Mouse (Mus musculus): Measurements from ENCODE around the gene Psrc1. TPM values are rescaled to one million over a fixed set of nuclear protein-coding genes. Genes with fewer than 3 reads are reported as not detected.

Gene Psrc1
- total and polyA plus RNA-seq, 3 experiments = 33.7 to 172 (median 122) TPM

DNA sequence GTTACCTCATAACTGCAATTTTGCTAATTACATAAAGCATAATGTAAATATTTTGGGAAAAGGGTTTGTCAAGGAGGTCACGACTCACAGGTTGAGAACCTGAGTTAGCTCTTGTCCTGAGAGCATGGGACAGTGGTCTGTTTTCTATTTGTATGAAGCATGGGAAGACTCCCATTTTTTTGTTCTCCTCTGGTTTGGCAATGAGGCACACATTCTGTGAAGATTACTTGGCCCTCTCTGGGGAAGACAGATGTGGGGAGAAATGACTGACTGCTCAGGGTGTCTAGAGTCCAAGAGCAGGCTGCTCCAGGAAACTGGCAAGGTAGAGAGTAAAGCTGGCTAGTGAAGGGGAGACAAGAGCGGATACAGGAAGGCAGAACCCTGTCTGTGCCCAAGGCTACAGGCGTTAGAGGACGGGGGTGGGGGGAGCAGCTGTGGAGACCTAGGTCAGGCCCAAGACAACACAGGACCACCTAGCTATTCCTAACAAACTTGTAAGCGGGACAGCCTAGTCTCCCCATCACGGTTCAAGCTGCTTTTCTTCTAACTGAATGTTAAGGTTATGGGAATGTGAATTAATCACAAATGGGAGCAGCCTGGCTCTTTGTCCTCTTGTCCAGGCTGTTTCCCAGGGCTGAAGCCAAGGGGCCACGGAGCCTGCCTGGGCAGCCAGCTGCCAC, 41.4 kb downstream of the Psrc1 start:
- TF ChIP-seq GATA1 (IDR thresholded peaks at IDR 0.05; ENCODE audit: borderline replicate concordance, low read length) (no peak), POLR2AphosphoS5 (IDR thresholded peaks at IDR 0.05; ENCODE audit: insufficient replicate concordance, low read depth, low read length) (no peak), GATA2 (IDR thresholded peaks at IDR 0.05; ENCODE audit: borderline replicate concordance, low read depth, low read length) (no peak), TAL1 (conservative IDR thresholded peaks at IDR 0.05; ENCODE audit: low read depth, low read length) (no peak), CTCF (IDR thresholded peaks at IDR 0.05; ENCODE audit: low read depth, low read length) (no peak)
- ATAC-seq (ENCODE audit: extremely low read depth, insufficient number of reproducible peaks, low FRiP score, poor library complexity, severe bottlenecking) = no peak

DNA sequence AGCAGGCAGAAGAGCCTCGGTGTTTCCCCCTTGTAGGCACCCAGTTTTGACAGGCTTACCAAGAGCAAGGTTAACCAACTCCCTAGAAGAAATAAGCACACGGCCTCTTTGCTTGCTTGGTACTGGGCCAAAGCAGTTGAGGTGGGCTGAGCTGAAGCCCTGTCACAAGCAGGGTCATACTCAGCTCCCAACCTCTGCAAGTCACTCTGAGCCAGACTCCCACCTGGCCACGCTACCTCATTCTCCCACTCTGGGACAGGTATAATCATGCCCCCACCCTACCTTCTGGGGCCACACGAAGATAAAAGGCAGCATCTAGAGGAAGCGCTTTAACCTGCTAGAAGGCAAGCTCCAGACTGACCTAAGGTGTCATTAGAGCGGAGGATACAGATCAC, 42.0 kb downstream of the Psrc1 start:
- TF ChIP-seq POLR2AphosphoS5 (IDR thresholded peaks at IDR 0.05; ENCODE audit: insufficient replicate concordance, low read depth, low read length) (no peak), GATA1 (IDR thresholded peaks at IDR 0.05; ENCODE audit: borderline replicate concordance, low read length) (no peak), TAL1 (conservative IDR thresholded peaks at IDR 0.05; ENCODE audit: low read depth, low read length) (no peak), GATA2 (IDR thresholded peaks at IDR 0.05; ENCODE audit: borderline replicate concordance, low read depth, low read length) (no peak), CTCF (IDR thresholded peaks at IDR 0.05; ENCODE audit: low read depth, low read length) (no peak)
- Histone ChIP-seq H3K27me3 (ENCODE audit: insufficient read depth, low read length) (peaks cover 5% of the 10 kb centered on the region; the same call in 1 of the 2 replicates), H3K4me3 (ENCODE audit: low read depth, low read length) (no peak overlapping the region), H3K9me3 (replicated peaks) (no peaks in the 10 kb centered on the region), H3K4me1 (ENCODE audit: insufficient read depth, low read depth, low read length) (peaks cover 12% of the 10 kb centered on the region), H3K36me3 (replicated peaks) (peaks cover 63% of the 10 kb centered on the region)
- ATAC-seq (ENCODE audit: extremely low read depth, insufficient number of reproducible peaks, low FRiP score, poor library complexity, severe bottlenecking) (no peak), DNase-seq (ENCODE audit: low spot score) (no peak)

More for the DNA sequence above, 41.4 kb downstream of the Psrc1 start:
- H3K9me3 ChIP-seq (replicated peaks) = no peaks in the 10 kb centered on the region
- no peak for DNase-seq (ENCODE audit: low spot score)
- peaks cover 5% of the 10 kb centered on the region; the same call in 1 of the 2 replicates for H3K27me3 ChIP-seq (ENCODE audit: insufficient read depth, low read length)
- peaks cover 60% of the 10 kb centered on the region for H3K36me3 ChIP-seq (replicated peaks)
- peaks cover 12% of the 10 kb centered on the region for H3K4me1 ChIP-seq (ENCODE audit: insufficient read depth, low read depth, low read length)
- no peak overlapping the region for H3K4me3 ChIP-seq (ENCODE audit: low read depth, low read length)

DNA sequence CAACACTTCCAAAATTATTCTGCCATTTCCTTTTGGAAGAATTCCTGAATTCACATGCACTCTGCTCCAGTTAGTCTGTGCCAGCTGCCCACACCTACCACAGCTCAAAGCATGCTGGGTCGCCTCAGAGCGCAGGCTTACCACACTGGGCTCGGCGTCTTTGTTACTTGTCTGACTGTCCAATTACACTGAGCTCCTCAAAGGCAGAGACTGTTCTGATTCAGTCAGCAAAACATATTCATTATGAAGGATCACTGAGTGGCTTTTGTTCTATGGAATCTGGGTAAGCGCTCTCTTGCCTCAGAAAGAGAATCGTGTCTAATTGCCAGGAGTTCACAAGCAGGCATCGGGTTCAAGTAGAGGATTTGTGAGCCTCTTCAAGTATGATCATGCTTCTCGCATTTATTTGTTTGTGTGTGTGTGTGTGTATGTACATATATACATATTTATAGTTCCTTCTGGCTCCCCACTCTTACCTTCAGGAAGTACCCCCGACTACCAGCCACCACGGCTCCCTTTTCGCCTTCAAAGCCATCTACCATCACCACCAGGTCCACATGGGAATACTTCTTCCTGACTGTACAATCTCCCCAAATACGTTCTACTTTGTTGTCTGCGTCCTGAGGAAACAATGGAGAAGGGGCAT, 49.0 kb downstream of the Psrc1 start:
- Histone ChIP-seq H3K36me3 (replicated peaks) (peaks cover 98% of the 10 kb centered on the region), H3K27me3 (ENCODE audit: insufficient read depth, low read length) (no peaks in the 10 kb centered on the region), H3K4me3 (ENCODE audit: low read depth, low read length) (no peak overlapping the region), H3K4me1 (ENCODE audit: insufficient read depth, low read depth, low read length) (no peaks in the 10 kb centered on the region; the same call in 1 of the 2 replicates), H3K9me3 (replicated peaks) (no peaks in the 10 kb centered on the region)
- ATAC-seq (ENCODE audit: extremely low read depth, insufficient number of reproducible peaks, low FRiP score, poor library complexity, severe bottlenecking) (no peak), DNase-seq (ENCODE audit: low spot score) (no peak)
- no peak for TF ChIP-seq POLR2AphosphoS5 (IDR thresholded peaks at IDR 0.05; ENCODE audit: insufficient replicate concordance, low read depth, low read length)
- TF ChIP-seq TAL1 (conservative IDR thresholded peaks at IDR 0.05; ENCODE audit: low read depth, low read length) = no peak
- no peak for TF ChIP-seq CTCF (IDR thresholded peaks at IDR 0.05; ENCODE audit: low read depth, low read length)
- no peak for TF ChIP-seq GATA1 (IDR thresholded peaks at IDR 0.05; ENCODE audit: borderline replicate concordance, low read length)

DNA sequence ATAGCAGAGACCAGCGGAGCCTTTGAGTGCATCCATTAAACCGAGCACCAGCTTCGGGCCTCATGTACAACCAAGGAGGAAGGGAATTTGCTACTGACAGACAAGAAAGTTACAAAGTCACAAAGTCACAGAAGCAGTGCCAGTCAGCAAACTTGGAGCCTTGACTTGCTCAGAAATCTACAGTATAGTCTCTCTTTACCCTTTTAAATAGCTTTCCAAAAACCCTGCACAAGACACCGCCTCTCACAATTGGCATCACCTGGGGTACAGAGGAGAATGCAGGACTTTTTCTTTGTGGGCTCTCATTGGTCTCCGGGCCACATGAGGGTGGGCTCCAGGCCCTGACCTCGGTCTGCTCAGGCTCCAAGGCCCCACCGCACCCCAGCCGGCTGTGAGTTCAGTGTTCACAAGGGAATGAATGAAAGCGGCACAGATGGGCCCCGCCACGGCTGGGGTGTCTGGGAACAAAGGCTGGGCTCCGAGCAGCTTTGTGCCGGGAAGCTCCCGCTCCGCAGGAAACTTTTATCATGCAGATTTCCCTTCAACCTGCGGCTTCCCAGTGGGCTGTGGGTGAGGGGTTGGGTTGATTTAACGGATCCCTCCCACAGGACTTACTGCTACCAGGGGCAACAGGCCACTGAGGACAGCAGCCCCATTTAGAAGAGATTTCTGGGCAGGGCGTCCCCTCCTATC, 49.7 kb downstream of the Psrc1 start:
- Histone ChIP-seq H3K36me3 (replicated peaks) (peaks cover 98% of the 10 kb centered on the region), H3K4me1 (ENCODE audit: insufficient read depth, low read depth, low read length) (no peaks in the 10 kb centered on the region; the same call in 1 of the 2 replicates), H3K9me3 (replicated peaks) (no peaks in the 10 kb centered on the region), H3K27me3 (ENCODE audit: insufficient read depth, low read length) (no peaks in the 10 kb centered on the region), H3K4me3 (ENCODE audit: low read depth, low read length) (no peak overlapping the region)
- ATAC-seq (ENCODE audit: extremely low read depth, insufficient number of reproducible peaks, low FRiP score, poor library complexity, severe bottlenecking) (no peak), DNase-seq (ENCODE audit: low spot score) (no peak)
- TF ChIP-seq GATA1 (IDR thresholded peaks at IDR 0.05; ENCODE audit: borderline replicate concordance, low read length) (no peak), GATA2 (IDR thresholded peaks at IDR 0.05; ENCODE audit: borderline replicate concordance, low read depth, low read length) (no peak), CTCF (IDR thresholded peaks at IDR 0.05; ENCODE audit: low read depth, low read length) (no peak), POLR2AphosphoS5 (IDR thresholded peaks at IDR 0.05; ENCODE audit: insufficient replicate concordance, low read depth, low read length) (no peak), TAL1 (conservative IDR thresholded peaks at IDR 0.05; ENCODE audit: low read depth, low read length) (no peak)

DNA sequence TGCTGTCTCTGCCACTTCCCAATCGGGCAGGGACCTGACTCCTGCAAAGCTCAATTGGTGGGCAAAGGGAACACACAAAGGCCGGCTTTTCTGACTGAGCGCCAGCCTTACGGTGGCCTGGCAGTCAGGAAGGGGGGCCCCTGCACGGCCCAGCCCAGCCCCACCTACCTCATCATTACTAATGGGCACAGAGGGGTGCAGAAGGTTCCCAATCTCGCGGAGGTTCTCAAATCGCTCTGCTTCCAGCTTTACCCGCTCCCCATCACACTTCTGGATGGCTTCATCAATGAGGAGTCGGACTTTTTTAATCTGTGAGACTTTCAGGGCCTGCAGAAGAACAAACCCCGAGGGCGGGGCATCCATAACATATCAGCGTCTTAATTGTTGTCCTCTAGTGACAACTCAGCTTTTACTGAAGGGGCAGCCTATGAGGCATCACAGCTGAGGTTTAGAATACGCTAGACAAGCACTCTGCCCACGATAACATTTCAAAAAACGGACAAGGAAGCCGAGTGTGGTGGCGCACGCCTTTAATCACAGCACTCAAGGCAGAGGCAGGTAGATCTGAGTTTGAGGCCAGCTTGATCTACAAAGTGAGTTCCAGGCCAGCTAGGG, 50.3 kb downstream of the Psrc1 start:
- Histone ChIP-seq H3K4me1 (ENCODE audit: insufficient read depth, low read depth, low read length) (no peaks in the 10 kb centered on the region; the same call in 1 of the 2 replicates), H3K27me3 (ENCODE audit: insufficient read depth, low read length) (no peaks in the 10 kb centered on the region), H3K9me3 (replicated peaks) (no peaks in the 10 kb centered on the region), H3K36me3 (replicated peaks) (peaks cover 98% of the 10 kb centered on the region), H3K4me3 (ENCODE audit: low read depth, low read length) (no peak overlapping the region)
- no peak for DNase-seq (ENCODE audit: low spot score)
- TF ChIP-seq CTCF (IDR thresholded peaks at IDR 0.05; ENCODE audit: low read depth, low read length) (no peak), TAL1 (conservative IDR thresholded peaks at IDR 0.05; ENCODE audit: low read depth, low read length) (no peak), GATA2 (IDR thresholded peaks at IDR 0.05; ENCODE audit: borderline replicate concordance, low read depth, low read length) (no peak), GATA1 (IDR thresholded peaks at IDR 0.05; ENCODE audit: borderline replicate concordance, low read length) (no peak), POLR2AphosphoS5 (IDR thresholded peaks at IDR 0.05; ENCODE audit: insufficient replicate concordance, low read depth, low read length) (no peak)
- ATAC-seq (ENCODE audit: extremely low read depth, insufficient number of reproducible peaks, low FRiP score, poor library complexity, severe bottlenecking) = no peak

All from G1E (cell line).